Mouse (Mus musculus): ENCODE data around the gene Nit2. TPM values are rescaled to one million over a fixed set of nuclear protein-coding genes. Genes with fewer than 3 reads are reported as not detected.
"Not testable (repeated sequence)": the region's sequence is repeated elsewhere in the genome, so short reads cannot be mapped to it uniquely, and the experiment has no call there.

Gene Nit2
- total RNA-seq (2021) = 10 to 100 TPM; 12.4 to 13.2 TPM
- long read RNA-seq, experiment 1, transcript Nit2-201 (10 exons, 1,286 nt) = major isoform, 11 of 12 reads
- long read RNA-seq, experiment 1, partial matches to known transcripts = 1 of 12 reads
- long read RNA-seq, experiment 1, other reads (novel, unspliced or antisense) = 0 of 12 reads
- long read RNA-seq, experiment 2, transcript Nit2-201 (10 exons, 1,286 nt) = major isoform, 8 of 9 reads
- long read RNA-seq, experiment 2, partial matches to known transcripts = 0 of 9 reads
- long read RNA-seq, experiment 2, other reads (novel, unspliced or antisense) = 1 of 9 reads

GRCm38 (mm10) chr16:57166611-57167513 is at the start of gene Nit2:
Nit2 (minus strand) TSS chr16:57167341.
- peak; percentile 93 to 95 for DNase-seq (ENCODE audit: low spot score in 2 of 2)

GRCm38 (mm10) chr16:57215957-57216356 is 48.8 kb upstream of the Nit2 start:
- DNase-seq (ENCODE audit: low spot score in 2 of 2) = no peak

GRCm38 (mm10) chr16:57211037-57211436 is 43.9 kb upstream of the Nit2 start:
- no peak for DNase-seq (ENCODE audit: low spot score in 2 of 2)

GRCm38 (mm10) chr16:57208342-57208741 is 41.2 kb upstream of the Nit2 start:
- no peak for DNase-seq (ENCODE audit: low spot score in 2 of 2)

- no peak for DNase-seq (ENCODE audit: low spot score in 2 of 2)
Observed at GRCm38 (mm10) chr16:57197281-57197680, 30.1 kb upstream of the Nit2 start.

- DNase-seq (ENCODE audit: low spot score in 2 of 2) = no peak
Observed at GRCm38 (mm10) chr16:57196590-57196989, 29.4 kb upstream of the Nit2 start.

GRCm38 (mm10) chr16:57191214-57191613 is 24.1 kb upstream of the Nit2 start:
- DNase-seq (ENCODE audit: low spot score in 2 of 2) = no peak

GRCm38 (mm10) chr16:57190390-57190789 is 23.2 kb upstream of the Nit2 start:
- no peak for DNase-seq (ENCODE audit: low spot score in 2 of 2)

- no peak for DNase-seq (ENCODE audit: low spot score in 2 of 2)
Observed at GRCm38 (mm10) chr16:57189493-57189892, 22.4 kb upstream of the Nit2 start.

GRCm38 (mm10) chr16:57186618-57187017 is 19.5 kb upstream of the Nit2 start:
- DNase-seq (ENCODE audit: low spot score in 2 of 2) = no peak

GRCm38 (mm10) chr16:57182037-57182436 is 14.9 kb upstream of the Nit2 start:
- no peak for DNase-seq (ENCODE audit: low spot score in 2 of 2)

GRCm38 (mm10) chr16:57181180-57181579 is 14.0 kb upstream of the Nit2 start:
- DNase-seq (ENCODE audit: low spot score in 2 of 2) = peak in 1 of 2 experiments; percentile 23

GRCm38 (mm10) chr16:57177664-57178063 is 10.5 kb upstream of the Nit2 start:
- no peak for DNase-seq (ENCODE audit: low spot score in 2 of 2)

- DNase-seq (ENCODE audit: low spot score in 2 of 2) = no peak
Observed at GRCm38 (mm10) chr16:57177254-57177653, 10.1 kb upstream of the Nit2 start.

- peak; percentile 56 to 77 for DNase-seq (ENCODE audit: low spot score in 2 of 2)
Observed at GRCm38 (mm10) chr16:57176276-57176675, 9.1 kb upstream of the Nit2 start.

GRCm38 (mm10) chr16:57175751-57176150 is 8.6 kb upstream of the Nit2 start:
- DNase-seq (ENCODE audit: low spot score in 2 of 2) = no peak

GRCm38 (mm10) chr16:57174480-57174879 is 7.3 kb upstream of the Nit2 start:
- not testable (repeated sequence) for DNase-seq (ENCODE audit: low spot score in 2 of 2)

- no peak for DNase-seq (ENCODE audit: low spot score in 2 of 2)
Observed at GRCm38 (mm10) chr16:57171570-57171969, 4.4 kb upstream of the Nit2 start.

GRCm38 (mm10) chr16:57171161-57171560 is 4.0 kb upstream of the Nit2 start:
- DNase-seq (ENCODE audit: low spot score in 2 of 2) = no peak

- DNase-seq (ENCODE audit: low spot score in 2 of 2) = no peak
Observed at GRCm38 (mm10) chr16:57168236-57168635, 1.1 kb upstream of the Nit2 start.

GRCm38 (mm10) chr16:57167514-57167912 is 372 bp upstream of the Nit2 start:
- DNase-seq (ENCODE audit: low spot score in 2 of 2) = no peak

GRCm38 (mm10) chr16:57166086-57166485 is 1.1 kb downstream of the Nit2 start:
- no peak for DNase-seq (ENCODE audit: low spot score in 2 of 2)
